Mouse (Mus musculus) retina, adult 2 months (tissue): ENCODE measurements around the gene Dram1.

ENCODE experiments used
- DNase-seq: peaks from one replicate; pipeline ENCODE4 v3.0.0-alpha.2; 2012; ENCODE audit warnings: low read depth, low spot score

Gene Dram1

GRCm38 (mm10) chr10:88379013-88379885 is at the start of gene Dram1, which contains the start of gene Gnptab:
Gene Dram1, minus strand, starts transcription at chr10:88379080.
Gene Gnptab, plus strand, starts transcription at chr10:88379132.
- peak; percentile 68 for DNase-seq

GRCm38 (mm10) chr10:88427998-88428397 is 49.1 kb upstream of the Dram1 start:
- no peak for DNase-seq

GRCm38 (mm10) chr10:88426896-88427295 is 48.0 kb upstream of the Dram1 start:
- no peak for DNase-seq

GRCm38 (mm10) chr10:88426158-88426816 is 47.4 kb upstream of the Dram1 start:
- DNase-seq, result peak; percentile 64

- DNase-seq, result no peak
These were observed 42.0 kb upstream of the Dram1 start for GRCm38 (mm10) chr10:88420655-88421435.

- DNase-seq, result no peak
These were observed 41.3 kb upstream of the Dram1 start for GRCm38 (mm10) chr10:88420141-88420541.

GRCm38 (mm10) chr10:88417686-88418085 is 38.8 kb upstream of the Dram1 start:
- no peak for DNase-seq

GRCm38 (mm10) chr10:88412290-88412995 is 33.6 kb upstream of the Dram1 start:
- DNase-seq, result no peak

GRCm38 (mm10) chr10:88409751-88410150 is 30.9 kb upstream of the Dram1 start:
- no peak for DNase-seq

GRCm38 (mm10) chr10:88407875-88408631 is 29.2 kb upstream of the Dram1 start:
- no peak for DNase-seq

- no peak for DNase-seq
These were observed 26.9 kb upstream of the Dram1 start for GRCm38 (mm10) chr10:88405812-88406211.

- DNase-seq, result no peak
These were observed 25.3 kb upstream of the Dram1 start for GRCm38 (mm10) chr10:88404220-88404619.

GRCm38 (mm10) chr10:88403021-88403420 is 24.1 kb upstream of the Dram1 start:
- DNase-seq, result no peak

GRCm38 (mm10) chr10:88399271-88399670 is 20.4 kb upstream of the Dram1 start:
- DNase-seq, result no peak

GRCm38 (mm10) chr10:88398668-88399243 is 19.9 kb upstream of the Dram1 start:
- DNase-seq, result no peak

- no peak for DNase-seq
These were observed 13.4 kb upstream of the Dram1 start for GRCm38 (mm10) chr10:88392181-88392847.

GRCm38 (mm10) chr10:88391495-88391894 is 12.6 kb upstream of the Dram1 start:
- no peak for DNase-seq

GRCm38 (mm10) chr10:88390096-88390790 is 11.4 kb upstream of the Dram1 start:
- no peak for DNase-seq

- no peak for DNase-seq
These were observed 10.7 kb upstream of the Dram1 start for GRCm38 (mm10) chr10:88389576-88389975.
